Mouse (Mus musculus) kidney, embryonic 16.5 days (tissue): ENCODE results near the gene Zc3h12c. TPM values are rescaled to one million over a fixed set of nuclear protein-coding genes. Genes with fewer than 3 reads are reported as not detected.

Experiments
- ATAC-seq: fragments of 200-750 bp; cut with Nextera tagmentation; 2 replicates; pipeline ENCODE4 v1.8.0; 2017; ENCODE audit warnings: moderate TSS enrichment; ENCODE audit not compliant: low FRiP score, low TSS enrichment
- H3K27ac ChIP-seq: fragments of 300-500 bp; sonication (generic); 2 replicates; pipeline ENCODE4 v1.5.1; 2014; ENCODE audit warnings: low read length
- H3K27me3 ChIP-seq: fragments of 300-500 bp; sonication (generic); 2 replicates; pipeline ENCODE4 v1.6.1; 2014; ENCODE audit warnings: low read length, control low read depth, mixed read lengths; ENCODE audit not compliant: insufficient read depth
- H3K36me3 ChIP-seq: fragments of 300-500 bp; sonication (generic); 2 replicates; pipeline ENCODE4 v1.6.1; 2014; ENCODE audit warnings: low read length, control low read depth, mixed read lengths; ENCODE audit not compliant: insufficient read depth
- H3K4me1 ChIP-seq: fragments of 300-500 bp; sonication (generic); 2 replicates; pipeline ENCODE4 v1.6.1; 2014; ENCODE audit warnings: low read length, control low read depth, mixed read lengths; ENCODE audit not compliant: insufficient read depth
- H3K4me2 ChIP-seq: fragments of 300-500 bp; sonication (generic); replicated peaks from 2 replicates; pipeline ENCODE4 v1.6.1; 2014; ENCODE audit warnings: low read depth, low read length
- H3K4me3 ChIP-seq: fragments of 300-500 bp; sonication (generic); 2 replicates; pipeline ENCODE4 v1.5.1; 2014; ENCODE audit warnings: mild to moderate bottlenecking, low read length
- H3K9ac ChIP-seq: fragments of 300-500 bp; sonication (generic); replicated peaks from 2 replicates; pipeline ENCODE4 v1.6.1; 2014; ENCODE audit warnings: low read length
- H3K9me3 ChIP-seq: fragments of 300-500 bp; sonication (generic); 2 replicates; pipeline ENCODE4 v1.6.1; 2016; ENCODE audit warnings: low read length, control low read depth
- WGBS: fragments of 180-500 bp; shearing (Covaris S2); extraction: QIAGEN DNeasy Blood & Tissue Kit; methylation state at CpG from one replicate; pipeline ENCODE4 v1.1.7; 2014; 5-methylcytosine and 5-hydroxymethylcytosine counted together
- polyA plus RNA-seq: library from polyadenylated mRNA; unstranded; fragments of >200 nt; fragmentation: Nextera tagmentation; extraction: Ambion mirVana; gene quantifications from 2 replicates; pipeline ENCODE4 v1.2.1, GENCODE M21; 2015

Zc3h12c gene
- polyA plus RNA-seq, 1 experiment from 2014 or later = 3.0 TPM

DNA sequence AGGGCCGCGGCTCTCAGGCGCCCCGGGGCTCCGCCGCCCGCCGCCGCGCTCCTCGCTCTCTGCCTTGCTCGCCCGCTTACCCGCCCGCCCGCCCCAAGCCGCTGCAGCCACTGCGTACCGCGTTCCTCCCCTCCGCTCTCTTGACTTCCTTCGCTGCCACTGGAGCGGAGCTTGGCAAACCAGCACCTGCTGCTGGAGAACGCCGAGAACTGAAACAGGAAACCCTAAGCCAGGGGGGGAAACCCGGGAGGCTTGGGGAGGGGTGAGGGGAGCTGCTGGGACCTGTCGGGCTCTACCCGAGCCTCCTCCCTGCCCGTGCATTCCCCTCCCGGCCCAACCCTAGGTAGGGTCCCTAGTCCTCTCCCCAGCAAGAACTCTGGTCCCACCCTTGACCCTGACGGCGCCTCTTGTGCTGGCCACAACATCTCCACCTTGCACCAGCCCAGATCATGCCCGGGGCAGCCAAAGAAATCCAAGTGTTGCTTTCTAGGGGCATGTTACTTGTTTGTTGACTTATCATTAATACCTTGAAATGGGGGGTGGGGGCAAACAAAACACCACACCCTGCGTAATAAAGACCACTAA is 406 bp upstream of the Zc3h12c start:
- H3K27ac ChIP-seq = peak overlapping the region; percentile 94
- peak overlapping the region; percentile 81 for H3K4me2 ChIP-seq
- ATAC-seq = peak; percentile 92
- peak overlapping the region; percentile 91 for H3K4me3 ChIP-seq
- peaks cover 26% of the 10 kb centered on the region for H3K4me1 ChIP-seq
- H3K9ac ChIP-seq = peak overlapping the region; percentile 97
- H3K27me3 ChIP-seq = no peaks in the 10 kb centered on the region
- no peaks in the 10 kb centered on the region for H3K36me3 ChIP-seq
- no peaks in the 10 kb centered on the region for H3K9me3 ChIP-seq
- under 1% methylated on average over 22 of the region's 34 CpGs for WGBS

DNA sequence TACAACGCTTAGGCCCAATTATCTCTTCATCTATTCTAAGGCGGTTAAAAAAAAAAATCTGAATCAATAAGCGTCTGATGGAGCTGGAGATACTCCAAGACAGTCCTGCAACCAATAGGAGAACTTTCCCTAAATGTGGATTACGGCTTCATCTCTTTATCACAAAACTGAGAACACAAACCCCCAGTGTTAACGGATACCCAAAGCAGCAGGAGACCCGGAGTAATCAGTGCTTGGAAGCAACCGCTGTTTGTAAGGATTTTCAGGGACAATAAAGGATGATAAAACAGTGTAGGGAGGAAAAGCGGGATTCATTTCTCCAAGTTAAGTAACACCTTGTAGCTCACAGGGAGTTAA is 888 bp downstream of the Zc3h12c start:
- Histone ChIP-seq H3K4me3 (peak overlapping the region; percentile 91), H3K4me1 (peaks cover 26% of the 10 kb centered on the region), H3K27ac (peak overlapping the region; percentile 94), H3K9ac (peak overlapping the region; percentile 97), H3K36me3 (no peaks in the 10 kb centered on the region), H3K9me3 (no peaks in the 10 kb centered on the region), H3K4me2 (peak overlapping the region; percentile 81), H3K27me3 (no peaks in the 10 kb centered on the region)
- WGBS = 7% methylated on average over 8 of the region's 8 CpGs
- no peak for ATAC-seq

DNA sequence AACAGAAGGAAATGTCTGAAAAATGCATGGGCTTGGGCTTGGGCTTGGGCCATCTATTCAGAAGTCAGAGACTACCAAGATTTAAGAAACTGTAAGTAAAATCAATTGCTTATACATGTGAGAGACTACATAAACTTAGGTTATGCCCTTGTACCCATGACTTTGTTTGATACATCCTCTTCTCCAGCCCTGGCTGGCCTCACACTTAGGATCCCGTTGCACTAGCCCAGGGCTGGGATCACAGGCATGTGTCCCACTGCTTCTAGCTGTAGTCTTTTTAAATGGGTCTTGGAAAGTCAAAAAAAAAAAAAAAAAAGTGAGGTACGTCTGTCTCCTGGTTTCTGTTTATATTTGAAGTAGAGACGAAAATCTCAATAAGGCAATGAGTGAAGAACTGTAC is 1.3 kb downstream of the Zc3h12c start:
- Histone ChIP-seq H3K9ac (peak overlapping the region; percentile 48; the same call in 1 of the 2 replicates), H3K4me3 (peak overlapping the region; percentile 91), H3K27ac (no peak overlapping the region), H3K9me3 (no peaks in the 10 kb centered on the region), H3K4me1 (peaks cover 26% of the 10 kb centered on the region), H3K36me3 (no peaks in the 10 kb centered on the region), H3K4me2 (peak overlapping the region; percentile 81), H3K27me3 (no peaks in the 10 kb centered on the region)
- no peak for ATAC-seq
- WGBS = 8% methylated on average over 3 of the region's 3 CpGs

DNA sequence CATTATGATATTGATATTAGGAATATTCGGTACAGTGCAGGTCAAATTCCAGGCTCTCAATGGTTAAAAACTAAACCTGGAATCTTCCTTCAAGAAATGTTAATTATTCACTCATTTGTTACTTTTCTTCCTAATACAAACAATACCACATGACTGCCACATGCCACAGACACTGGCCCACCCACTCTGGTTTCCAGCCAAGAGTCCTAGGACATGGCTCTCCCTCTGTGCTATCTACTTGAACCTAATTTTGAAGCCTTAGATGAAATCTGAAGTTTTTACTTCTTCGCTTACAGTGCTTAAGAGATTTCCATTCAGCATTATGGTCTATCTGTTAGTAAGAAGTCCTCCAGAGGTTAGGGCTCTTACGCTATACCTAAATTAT is 2.7 kb downstream of the Zc3h12c start:
- Histone ChIP-seq H3K27me3 (no peaks in the 10 kb centered on the region), H3K36me3 (no peaks in the 10 kb centered on the region), H3K4me3 (no peak overlapping the region), H3K9me3 (peaks cover 3% of the 10 kb centered on the region), H3K27ac (no peak overlapping the region), H3K4me1 (peaks cover 26% of the 10 kb centered on the region), H3K9ac (no peak overlapping the region), H3K4me2 (no peak overlapping the region)
- WGBS = 83% methylated on average over 3 of the region's 3 CpGs
- ATAC-seq = no peak

DNA sequence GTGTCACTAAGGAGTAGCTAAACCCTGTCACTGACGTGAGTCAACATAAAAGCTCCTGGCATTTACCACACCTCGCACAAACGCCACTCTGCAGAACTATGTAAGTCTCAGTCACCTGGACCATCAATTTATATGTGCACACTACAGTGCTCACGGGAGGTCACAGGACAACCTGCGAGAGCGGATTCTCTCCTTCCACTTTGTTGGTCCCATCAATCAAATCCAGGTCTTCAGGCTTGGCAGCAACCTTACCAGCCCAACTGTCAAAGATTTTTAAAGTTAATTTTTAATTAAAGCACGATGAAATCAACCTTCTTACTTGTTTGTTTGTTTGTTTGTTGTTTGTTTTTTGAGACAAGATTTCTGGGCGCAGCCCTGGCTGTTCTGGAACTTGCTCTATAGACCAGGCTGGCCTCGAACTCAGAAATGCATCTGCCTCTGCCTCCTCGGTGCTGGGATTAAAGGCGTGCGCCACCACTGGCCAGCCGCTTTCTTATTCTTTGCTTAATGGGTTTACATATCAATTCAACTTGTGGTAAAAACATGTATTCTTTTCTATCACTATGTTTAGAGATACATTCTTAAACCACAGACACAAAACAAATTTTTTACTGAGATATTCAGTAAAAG is 3.2 kb downstream of the Zc3h12c start:
- WGBS = 72% methylated on average over 13 of the region's 13 CpGs
- Histone ChIP-seq H3K4me2 (no peak overlapping the region), H3K36me3 (no peaks in the 10 kb centered on the region), H3K4me1 (peaks cover 26% of the 10 kb centered on the region), H3K27me3 (no peaks in the 10 kb centered on the region), H3K27ac (no peak overlapping the region), H3K9ac (no peak overlapping the region), H3K4me3 (no peak overlapping the region), H3K9me3 (peaks cover 5% of the 10 kb centered on the region)
- no peak for ATAC-seq

DNA sequence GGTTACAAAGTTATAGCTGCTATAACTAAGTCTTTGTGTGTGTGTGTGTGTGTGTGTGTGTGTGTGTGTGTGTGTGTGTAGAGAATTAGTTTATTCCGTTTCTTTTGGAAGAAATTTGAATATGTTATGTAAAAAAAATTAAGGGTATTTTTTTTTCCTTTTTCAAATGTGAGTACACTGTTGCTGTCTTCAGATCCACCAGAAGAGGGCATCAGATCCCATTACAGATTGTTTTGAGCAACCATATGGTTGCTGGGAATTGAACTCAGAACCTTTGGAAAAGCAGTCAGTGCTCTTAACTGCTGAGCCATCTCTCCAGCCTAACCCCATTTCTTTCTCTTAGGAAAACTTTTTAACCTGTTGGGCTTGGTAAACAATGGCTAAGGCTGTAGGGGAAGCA is 7.9 kb downstream of the Zc3h12c start:
- H3K4me2 ChIP-seq = no peak overlapping the region
- peaks cover 10% of the 10 kb centered on the region; the same call in 1 of the 2 replicates for H3K4me1 ChIP-seq
- H3K4me3 ChIP-seq = no peak overlapping the region
- no peak overlapping the region for H3K9ac ChIP-seq
- no peak for ATAC-seq
- H3K36me3 ChIP-seq = no peaks in the 10 kb centered on the region
- H3K27ac ChIP-seq = no peak overlapping the region
- WGBS = 84% methylated on average over 1 of the region's 1 CpGs
- H3K27me3 ChIP-seq = no peaks in the 10 kb centered on the region
- peaks cover 5% of the 10 kb centered on the region for H3K9me3 ChIP-seq

DNA sequence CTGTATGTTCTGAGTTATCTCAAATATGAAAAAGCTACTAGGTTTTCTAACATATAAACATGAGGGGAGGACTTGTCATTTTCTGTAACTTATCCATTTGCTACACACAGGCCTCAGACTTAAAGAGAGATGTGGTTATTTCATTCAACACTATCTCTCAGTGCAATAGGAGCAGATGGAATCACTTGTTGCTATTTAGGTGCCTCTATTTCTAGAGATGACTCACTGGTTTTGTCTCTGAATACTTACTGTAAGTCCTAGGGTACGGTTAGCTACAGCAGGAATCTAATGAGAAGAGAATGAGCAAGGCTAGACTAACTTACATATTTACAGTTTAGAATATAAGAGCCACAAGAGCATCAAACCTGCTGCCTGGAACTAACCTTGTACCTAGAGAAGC is 9.8 kb downstream of the Zc3h12c start:
- no peak for ATAC-seq
- WGBS = 88% methylated on average over 1 of the region's 1 CpGs
- Histone ChIP-seq H3K9ac (no peak overlapping the region), H3K27me3 (no peaks in the 10 kb centered on the region), H3K27ac (no peak overlapping the region), H3K4me1 (peaks cover 4% of the 10 kb centered on the region; the same call in 1 of the 2 replicates), H3K4me2 (no peak overlapping the region), H3K36me3 (no peaks in the 10 kb centered on the region), H3K9me3 (peaks cover 5% of the 10 kb centered on the region), H3K4me3 (no peak overlapping the region)

DNA sequence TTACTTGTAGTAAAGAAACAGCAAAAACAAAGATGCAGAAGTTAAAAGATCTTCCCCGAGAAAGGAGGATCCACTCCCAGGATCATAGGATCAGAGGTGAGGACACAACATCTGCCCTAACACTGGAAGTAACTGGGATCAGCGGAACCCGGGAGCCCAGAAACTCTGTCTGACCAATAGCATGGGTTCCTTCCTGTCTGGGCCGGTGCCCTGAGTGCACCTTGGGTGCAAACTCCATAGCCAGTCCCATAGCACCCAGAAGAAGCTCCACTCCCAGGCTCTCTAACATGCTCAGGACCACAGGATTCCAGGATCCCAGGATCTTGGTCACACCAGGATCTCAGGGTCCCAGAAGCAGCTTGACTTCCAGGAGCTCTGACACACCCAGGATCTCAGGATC is 13.0 kb downstream of the Zc3h12c start:
- WGBS = 81% methylated on average over 4 of the region's 4 CpGs
- Histone ChIP-seq H3K27ac (no peak overlapping the region), H3K4me2 (no peak overlapping the region), H3K4me1 (peaks cover 4% of the 10 kb centered on the region; the same call in 1 of the 2 replicates), H3K4me3 (no peak overlapping the region), H3K9ac (no peak overlapping the region), H3K27me3 (no peaks in the 10 kb centered on the region), H3K36me3 (no peaks in the 10 kb centered on the region), H3K9me3 (no peaks in the 10 kb centered on the region)
- ATAC-seq = no peak

DNA sequence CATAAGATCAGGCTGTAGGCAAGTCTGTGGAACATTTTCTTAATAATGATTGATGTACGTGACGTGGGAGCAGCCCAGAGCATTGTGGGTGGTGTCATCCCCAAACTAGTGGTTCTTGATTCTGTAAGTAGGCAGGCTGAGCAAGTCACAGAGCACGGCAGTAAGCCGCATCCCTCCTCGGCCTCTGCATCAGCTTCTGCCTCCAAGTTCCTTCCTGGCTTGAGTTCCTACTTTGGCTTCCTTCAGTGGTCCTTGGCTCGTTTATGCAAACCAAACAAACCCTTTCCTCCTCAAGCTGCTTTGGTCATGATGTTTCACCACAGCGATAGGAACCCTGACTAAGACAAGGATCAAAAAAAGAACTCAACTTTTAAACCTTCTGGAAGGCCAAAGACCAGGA is 14.1 kb downstream of the Zc3h12c start:
- Histone ChIP-seq H3K9me3 (no peaks in the 10 kb centered on the region), H3K9ac (no peak overlapping the region), H3K27me3 (no peaks in the 10 kb centered on the region), H3K36me3 (no peaks in the 10 kb centered on the region), H3K4me3 (no peak overlapping the region), H3K4me1 (peaks cover 4% of the 10 kb centered on the region; the same call in 1 of the 2 replicates), H3K27ac (no peak overlapping the region), H3K4me2 (no peak overlapping the region)
- WGBS = 59% methylated on average over 7 of the region's 7 CpGs
- no peak for ATAC-seq

DNA sequence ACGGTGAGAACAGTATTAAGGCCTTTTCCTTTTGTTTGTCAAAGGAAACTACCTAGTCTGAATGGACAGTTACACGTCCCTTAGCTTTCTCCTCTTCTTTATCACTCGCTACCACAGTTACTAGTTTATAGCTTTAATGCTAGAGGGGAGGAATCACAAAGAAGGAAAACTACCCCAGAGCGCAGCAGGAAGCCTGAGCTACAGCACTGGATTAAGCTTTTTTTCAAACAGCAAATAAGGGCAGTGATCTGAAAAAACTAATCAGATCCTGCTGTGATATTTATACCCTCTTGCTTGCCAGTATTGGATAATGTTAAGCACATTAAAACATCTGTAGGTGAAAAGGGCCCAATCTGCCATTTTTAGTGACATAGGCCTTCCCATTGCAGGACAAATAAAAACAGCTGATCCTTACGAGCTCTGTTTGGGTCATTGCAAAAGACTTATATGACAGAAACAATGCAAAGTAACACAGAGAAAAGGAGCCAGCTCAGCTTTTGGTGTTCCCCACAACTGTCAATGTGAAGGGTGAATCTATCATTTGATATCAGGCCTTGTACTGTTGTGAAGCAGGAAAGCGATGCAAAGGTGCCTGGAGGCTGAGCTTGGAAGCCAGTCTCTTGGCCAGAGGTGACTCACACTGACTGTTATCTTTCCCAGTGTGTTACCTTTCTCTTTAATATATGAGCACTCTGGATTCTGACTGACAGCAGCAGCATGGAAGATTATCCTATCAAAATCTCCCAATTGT is 16.1 kb downstream of the Zc3h12c start:
- H3K27me3 ChIP-seq = no peaks in the 10 kb centered on the region

More for the DNA sequence above, 16.1 kb downstream of the Zc3h12c start:
- no peaks in the 10 kb centered on the region for H3K9me3 ChIP-seq
- no peak overlapping the region for H3K4me3 ChIP-seq
- no peak for ATAC-seq
- H3K36me3 ChIP-seq = no peaks in the 10 kb centered on the region
- 79% methylated on average over 6 of the region's 6 CpGs for WGBS
- H3K9ac ChIP-seq = no peak overlapping the region
- H3K27ac ChIP-seq = no peak overlapping the region
- no peak overlapping the region for H3K4me2 ChIP-seq
- peaks cover 10% of the 10 kb centered on the region; the same call in 1 of the 2 replicates for H3K4me1 ChIP-seq
